Mouse (Mus musculus) ES-Bruce4 (cell line): ENCODE measurements around the gene Celf2. TPM values are rescaled to one million over a fixed set of nuclear protein-coding genes. Genes with fewer than 3 reads are reported as not detected.

ENCODE experiments used
- H3K27ac ChIP-seq: 2 replicates; pipeline ENCODE4 v1.5.1; 2012; ENCODE audit warnings: low read length, inconsistent platforms; ENCODE audit not compliant: insufficient read depth
- H3K27me3 ChIP-seq: 2 replicates; pipeline ENCODE4 v1.6.1; 2012; ENCODE audit warnings: mild to moderate bottlenecking, low read length, inconsistent platforms; ENCODE audit not compliant: control insufficient read depth, poor library complexity, insufficient read depth, severe bottlenecking
- H3K36me3 ChIP-seq: 2 replicates; pipeline ENCODE4 v1.6.1; 2012; ENCODE audit warnings: inconsistent platforms, mild to moderate bottlenecking, low read length, moderate library complexity; ENCODE audit not compliant: control insufficient read depth, poor library complexity, insufficient read depth, severe bottlenecking
- H3K4me1 ChIP-seq: one replicate; pipeline ENCODE4 v1.8.1; 2011; ENCODE audit warnings: low read length; ENCODE audit not compliant: control insufficient read depth, insufficient read depth
- H3K4me3 ChIP-seq: 2 replicates; pipeline ENCODE4 v1.5.1; 2011; ENCODE audit warnings: low read depth, mild to moderate bottlenecking, low read length
- H3K9ac ChIP-seq: 2 replicates; pipeline ENCODE4 v1.6.1; 2012; ENCODE audit warnings: low read depth, mild to moderate bottlenecking, inconsistent platforms; ENCODE audit not compliant: poor library complexity, severe bottlenecking
- H3K9me3 ChIP-seq: replicated peaks from 2 replicates; pipeline ENCODE4 v1.6.1; 2012; ENCODE audit warnings: mild to moderate bottlenecking, low read length, inconsistent platforms; ENCODE audit not compliant: control insufficient read depth, poor library complexity, insufficient read depth, severe bottlenecking
- CTCF ChIP-seq: IDR thresholded peaks from one replicate; pipeline ENCODE4 v1.8.1; 2011; ENCODE audit warnings: low read depth, low read length
- EP300 ChIP-seq: IDR thresholded peaks from 2 replicates; pipeline ENCODE4 v1.6.1; 2011; ENCODE audit warnings: low read depth, low read length; ENCODE audit not compliant: insufficient read depth
- POLR2A ChIP-seq: IDR thresholded peaks from one replicate; pipeline ENCODE4 v1.8.1; 2011; ENCODE audit warnings: low read length; ENCODE audit not compliant: insufficient read depth
- polyA plus RNA-seq: library from polyadenylated mRNA; stranded (reverse); fragments of >200 nt; gene quantifications from 2 replicates; pipeline ENCODE4 v1.2.4, GENCODE M21; 2011; ENCODE audit warnings: low read depth; ENCODE audit not compliant: missing spikeins, insufficient read depth, insufficient read length

Gene Celf2
- polyA plus RNA-seq, 1 experiment: 10.6 TPM

- H3K9ac ChIP-seq: no peak overlapping the region
- H3K9me3 ChIP-seq: no peaks in the 10 kb centered on the region
- no peak overlapping the region for H3K27ac ChIP-seq
- H3K36me3 ChIP-seq: no peaks in the 10 kb centered on the region
- TF ChIP-seq EP300 (no peak), CTCF (no peak), POLR2A (no peak)
- no peaks in the 10 kb centered on the region for H3K4me1 ChIP-seq
- H3K4me3 ChIP-seq: no peak overlapping the region
- no peaks in the 10 kb centered on the region for H3K27me3 ChIP-seq
Measured at GRCm38 (mm10) chr2:7088536-7088935, 420.8 kb downstream of the Celf2 start.

GRCm38 (mm10) chr2:7087480-7087879, 421.9 kb downstream of the Celf2 start:
- H3K27me3 ChIP-seq: no peaks in the 10 kb centered on the region
- H3K9ac ChIP-seq: no peak overlapping the region
- H3K4me1 ChIP-seq: no peaks in the 10 kb centered on the region
- no peaks in the 10 kb centered on the region for H3K9me3 ChIP-seq
- no peak for TF ChIP-seq POLR2A
- TF ChIP-seq EP300: no peak
- no peak for TF ChIP-seq CTCF
- H3K4me3 ChIP-seq: no peak overlapping the region
- no peaks in the 10 kb centered on the region for H3K36me3 ChIP-seq
- no peak overlapping the region for H3K27ac ChIP-seq

GRCm38 (mm10) chr2:7083489-7084090, 425.8 kb downstream of the Celf2 start:
- H3K36me3 ChIP-seq: no peaks in the 10 kb centered on the region
- H3K4me1 ChIP-seq: no peaks in the 10 kb centered on the region
- no peaks in the 10 kb centered on the region; the same call in 1 of the 2 replicates for H3K27me3 ChIP-seq
- H3K9ac ChIP-seq: no peak overlapping the region
- no peak overlapping the region for H3K27ac ChIP-seq
- no peak overlapping the region for H3K4me3 ChIP-seq
- no peaks in the 10 kb centered on the region for H3K9me3 ChIP-seq
- no peak for TF ChIP-seq POLR2A
- TF ChIP-seq EP300: no peak
- no peak for TF ChIP-seq CTCF

- Histone ChIP-seq H3K4me3 (no peak overlapping the region), H3K9ac (no peak overlapping the region), H3K9me3 (no peaks in the 10 kb centered on the region), H3K27me3 (no peaks in the 10 kb centered on the region; the same call in 1 of the 2 replicates), H3K27ac (no peak overlapping the region), H3K4me1 (no peaks in the 10 kb centered on the region), H3K36me3 (no peaks in the 10 kb centered on the region)
- TF ChIP-seq EP300: no peak
- TF ChIP-seq CTCF: no peak
- no peak for TF ChIP-seq POLR2A
Measured at GRCm38 (mm10) chr2:7082376-7083025, 426.9 kb downstream of the Celf2 start.

GRCm38 (mm10) chr2:7080794-7081783, 428.3 kb downstream of the Celf2 start:
- Histone ChIP-seq H3K27me3 (no peaks in the 10 kb centered on the region; the same call in 1 of the 2 replicates), H3K27ac (no peak overlapping the region), H3K4me3 (no peak overlapping the region), H3K4me1 (no peaks in the 10 kb centered on the region), H3K9ac (no peak overlapping the region), H3K9me3 (no peaks in the 10 kb centered on the region), H3K36me3 (no peaks in the 10 kb centered on the region)
- TF ChIP-seq EP300 (no peak), POLR2A (no peak), CTCF (no peak)
